Mouse (Mus musculus) liver, embryonic 16.5 days (tissue): ENCODE results near the gene Mvb12b. TPM values are rescaled to one million over a fixed set of nuclear protein-coding genes. Genes with fewer than 3 reads are reported as not detected.
A peak's percentile ranks its signal among the peaks of the same experiment; 100 is the strongest.

Source experiments
- ATAC-seq: fragments of 200-750 bp; cut with Nextera tagmentation; 2 replicates; pipeline ENCODE4 v1.8.0; 2017; ENCODE audit warnings: low read depth, mild to moderate bottlenecking, moderate number of reproducible peaks, moderate library complexity
- H3K27ac ChIP-seq: fragments of 300-500 bp; sonication (generic); 2 replicates; pipeline ENCODE4 v1.5.1; 2014; ENCODE audit warnings: mild to moderate bottlenecking, low read length
- H3K27me3 ChIP-seq: fragments of 300-500 bp; sonication (generic); 2 replicates; pipeline ENCODE4 v1.6.1; 2014; ENCODE audit warnings: low read depth, low read length, mixed read lengths; ENCODE audit not compliant: control insufficient read depth, insufficient read depth
- H3K36me3 ChIP-seq: fragments of 300-500 bp; sonication (generic); 2 replicates; pipeline ENCODE4 v1.6.1; 2014; ENCODE audit warnings: mild to moderate bottlenecking; ENCODE audit not compliant: control insufficient read depth, insufficient read depth
- H3K4me1 ChIP-seq: fragments of 300-500 bp; sonication (generic); 2 replicates; pipeline ENCODE4 v1.6.1; 2014; ENCODE audit warnings: low read depth, low read length, mixed read lengths; ENCODE audit not compliant: control insufficient read depth
- H3K4me2 ChIP-seq: fragments of 300-500 bp; sonication (generic); 2 replicates; pipeline ENCODE4 v1.6.1; 2014; ENCODE audit warnings: low read depth, low read length, mixed read lengths
- H3K4me3 ChIP-seq: fragments of 300-500 bp; sonication (generic); 2 replicates; pipeline ENCODE4 v1.5.1; 2014; ENCODE audit warnings: low read depth, mild to moderate bottlenecking, low read length
- H3K9ac ChIP-seq: fragments of 300-500 bp; sonication (generic); 2 replicates; pipeline ENCODE4 v1.6.1; 2014; ENCODE audit warnings: low read depth, low read length
- H3K9me3 ChIP-seq: fragments of 300-500 bp; sonication (generic); replicated peaks from 2 replicates; pipeline ENCODE4 v1.6.1; 2016; ENCODE audit warnings: low read length; ENCODE audit not compliant: control insufficient read depth
- WGBS: fragments of 180-500 bp; shearing (Covaris S2); extraction: QIAGEN DNeasy Blood & Tissue Kit; methylation state at CpG from one replicate; pipeline ENCODE4 v1.1.7; 2014; ENCODE audit not compliant: insufficient replicate concordance; 5-methylcytosine and 5-hydroxymethylcytosine counted together
- polyA plus RNA-seq: library from polyadenylated mRNA; unstranded; fragments of >200 nt; fragmentation: Nextera tagmentation; extraction: Ambion mirVana; gene quantifications from 2 replicates; pipeline ENCODE4 v1.2.1, GENCODE M21; 2015

Mvb12b gene
- polyA plus RNA-seq, 1 experiment from 2014 or later: 11.0 TPM

- H3K27me3 ChIP-seq: no peaks in the 10 kb centered on the region
- 72% methylated on average over 6 of the region's 6 CpGs for WGBS
- no peaks in the 10 kb centered on the region for H3K9me3 ChIP-seq
- no peak overlapping the region for H3K4me3 ChIP-seq
- no peak overlapping the region for H3K4me2 ChIP-seq
- H3K9ac ChIP-seq: no peak overlapping the region
- H3K4me1 ChIP-seq: peaks cover 13% of the 10 kb centered on the region
- H3K36me3 ChIP-seq: no peaks in the 10 kb centered on the region; the same call in 1 of the 2 replicates
- ATAC-seq: no peak
- no peak overlapping the region for H3K27ac ChIP-seq
Observed at GRCm38 (mm10) chr2:33877663-33878360, 9.9 kb downstream of the Mvb12b start.

- Histone ChIP-seq H3K27me3 (no peaks in the 10 kb centered on the region), H3K36me3 (peaks cover 4% of the 10 kb centered on the region), H3K4me2 (no peak overlapping the region), H3K27ac (no peak overlapping the region), H3K9ac (no peak overlapping the region; the same call in 1 of the 2 replicates), H3K4me3 (no peak overlapping the region), H3K9me3 (no peaks in the 10 kb centered on the region), H3K4me1 (peaks cover 13% of the 10 kb centered on the region)
- WGBS: 67% methylated on average over 25 of the region's 25 CpGs
- no peak for ATAC-seq
Observed at GRCm38 (mm10) chr2:33876529-33877290, 11.0 kb downstream of the Mvb12b start.

DNA sequence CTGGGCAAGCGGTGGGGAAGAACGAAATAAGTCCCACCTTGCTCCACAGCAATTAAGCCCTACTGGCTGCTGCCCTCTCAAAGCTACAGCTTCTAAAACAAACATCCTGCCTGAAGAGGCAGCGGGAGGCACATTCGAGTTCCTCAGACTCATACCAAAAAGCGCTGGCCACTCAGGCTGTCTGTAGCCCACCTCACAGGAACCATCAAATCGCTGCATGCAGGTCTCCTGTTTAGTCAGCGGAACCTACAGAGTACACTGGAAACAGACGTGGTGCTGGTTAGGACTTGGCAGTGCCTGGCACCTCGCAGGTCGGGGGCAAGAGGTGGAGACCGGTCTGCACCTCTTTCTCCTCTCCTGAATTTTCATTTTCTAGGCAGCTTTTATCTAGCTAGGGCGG lies 12.2 kb downstream of the Mvb12b start:
- H3K27me3 ChIP-seq: no peaks in the 10 kb centered on the region
- H3K9me3 ChIP-seq: no peaks in the 10 kb centered on the region
- no peak overlapping the region for H3K9ac ChIP-seq
- peaks cover 13% of the 10 kb centered on the region for H3K4me1 ChIP-seq
- no peak overlapping the region for H3K4me2 ChIP-seq
- H3K27ac ChIP-seq: no peak overlapping the region
- H3K4me3 ChIP-seq: no peak overlapping the region
- peaks cover 4% of the 10 kb centered on the region for H3K36me3 ChIP-seq
- ATAC-seq: no peak
- WGBS: 69% methylated on average over 12 of the region's 12 CpGs

GRCm38 (mm10) chr2:33874856-33875576 lies 12.7 kb downstream of the Mvb12b start:
- ATAC-seq: no peak

DNA sequence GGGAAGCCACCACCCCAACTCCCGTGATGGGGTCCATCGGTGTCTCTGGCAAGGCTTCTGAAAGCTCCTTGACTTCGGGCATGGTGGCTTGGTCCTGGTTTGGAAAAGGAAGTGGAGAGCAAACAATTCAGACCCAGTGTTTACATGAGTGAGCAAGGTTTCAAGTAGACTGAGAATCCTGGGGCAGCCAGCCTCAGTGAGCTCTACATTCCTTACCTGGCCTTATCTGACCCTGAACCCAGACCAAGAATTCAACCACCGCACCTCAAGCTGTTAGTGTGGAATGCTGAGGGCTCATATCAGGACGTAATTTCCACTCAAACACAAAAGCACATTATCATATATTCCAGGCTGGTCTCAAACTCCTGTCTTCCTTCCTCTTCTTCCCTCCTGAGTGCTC lies 13.4 kb downstream of the Mvb12b start:
- Histone ChIP-seq H3K27me3 (no peaks in the 10 kb centered on the region), H3K9me3 (no peaks in the 10 kb centered on the region), H3K4me2 (no peak overlapping the region), H3K36me3 (peaks cover 4% of the 10 kb centered on the region), H3K9ac (no peak overlapping the region), H3K4me1 (peaks cover 20% of the 10 kb centered on the region), H3K27ac (no peak overlapping the region), H3K4me3 (no peak overlapping the region)
- 64% methylated on average over 5 of the region's 5 CpGs for WGBS
- no peak for ATAC-seq

More at GRCm38 (mm10) chr2:33874856-33875576, 12.7 kb downstream of the Mvb12b start:
- peaks cover 14% of the 10 kb centered on the region for H3K4me1 ChIP-seq
- H3K36me3 ChIP-seq: peaks cover 4% of the 10 kb centered on the region
- 80% methylated on average over 10 of the region's 10 CpGs for WGBS
- H3K4me2 ChIP-seq: no peak overlapping the region
- no peak overlapping the region for H3K9ac ChIP-seq
- H3K4me3 ChIP-seq: no peak overlapping the region
- H3K27ac ChIP-seq: no peak overlapping the region
- no peaks in the 10 kb centered on the region for H3K27me3 ChIP-seq
- H3K9me3 ChIP-seq: no peaks in the 10 kb centered on the region

- Histone ChIP-seq H3K9ac (no peak overlapping the region), H3K27ac (no peak overlapping the region), H3K36me3 (peaks cover 4% of the 10 kb centered on the region), H3K9me3 (no peaks in the 10 kb centered on the region), H3K4me3 (no peak overlapping the region), H3K4me1 (peaks cover 24% of the 10 kb centered on the region), H3K27me3 (no peaks in the 10 kb centered on the region), H3K4me2 (no peak overlapping the region)
- no peak for ATAC-seq
- 84% methylated on average over 8 of the region's 8 CpGs for WGBS
Observed at GRCm38 (mm10) chr2:33873501-33873900, 14.2 kb downstream of the Mvb12b start.

- Histone ChIP-seq H3K4me1 (peaks cover 26% of the 10 kb centered on the region), H3K27me3 (no peaks in the 10 kb centered on the region), H3K9ac (no peak overlapping the region), H3K27ac (no peak overlapping the region), H3K4me3 (no peak overlapping the region), H3K4me2 (no peak overlapping the region), H3K36me3 (peaks cover 4% of the 10 kb centered on the region), H3K9me3 (no peaks in the 10 kb centered on the region)
- 77% methylated on average over 8 of the region's 8 CpGs for WGBS
- no peak for ATAC-seq
Observed at GRCm38 (mm10) chr2:33872841-33873271, 14.9 kb downstream of the Mvb12b start.

DNA sequence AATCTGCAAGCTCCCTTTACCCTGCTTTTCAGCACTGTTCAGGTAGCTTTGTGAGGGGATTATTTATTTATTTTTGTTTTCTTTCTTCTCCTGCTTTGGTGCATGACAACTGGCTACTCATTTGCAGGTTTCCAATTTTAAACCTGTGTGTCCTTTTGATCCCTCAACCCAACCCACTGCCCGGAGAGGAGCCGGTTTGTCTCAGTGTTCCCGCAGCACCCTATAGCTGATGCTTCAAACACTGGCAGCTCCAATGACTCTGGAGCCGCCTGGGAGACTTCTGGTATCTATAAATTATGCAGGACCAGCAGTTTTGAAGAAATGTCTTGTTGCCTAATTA lies 16.6 kb downstream of the Mvb12b start:
- no peak for ATAC-seq
- WGBS: 69% methylated on average over 4 of the region's 4 CpGs
- no peak overlapping the region for H3K4me2 ChIP-seq
- H3K9me3 ChIP-seq: no peaks in the 10 kb centered on the region
- H3K4me1 ChIP-seq: peaks cover 24% of the 10 kb centered on the region
- H3K36me3 ChIP-seq: peaks cover 4% of the 10 kb centered on the region
- H3K9ac ChIP-seq: no peak overlapping the region
- no peak overlapping the region for H3K4me3 ChIP-seq
- H3K27ac ChIP-seq: peak overlapping the region; percentile 69
- no peaks in the 10 kb centered on the region for H3K27me3 ChIP-seq
